Mouse (Mus musculus): ENCODE measurements around the gene Txn2. TPM values are rescaled to one million over a fixed set of nuclear protein-coding genes. Genes with fewer than 3 reads are reported as not detected.

Txn2 gene
- total and polyA plus RNA-seq, 3 experiments = 62.8 to 283 (median 211) TPM

DNA sequence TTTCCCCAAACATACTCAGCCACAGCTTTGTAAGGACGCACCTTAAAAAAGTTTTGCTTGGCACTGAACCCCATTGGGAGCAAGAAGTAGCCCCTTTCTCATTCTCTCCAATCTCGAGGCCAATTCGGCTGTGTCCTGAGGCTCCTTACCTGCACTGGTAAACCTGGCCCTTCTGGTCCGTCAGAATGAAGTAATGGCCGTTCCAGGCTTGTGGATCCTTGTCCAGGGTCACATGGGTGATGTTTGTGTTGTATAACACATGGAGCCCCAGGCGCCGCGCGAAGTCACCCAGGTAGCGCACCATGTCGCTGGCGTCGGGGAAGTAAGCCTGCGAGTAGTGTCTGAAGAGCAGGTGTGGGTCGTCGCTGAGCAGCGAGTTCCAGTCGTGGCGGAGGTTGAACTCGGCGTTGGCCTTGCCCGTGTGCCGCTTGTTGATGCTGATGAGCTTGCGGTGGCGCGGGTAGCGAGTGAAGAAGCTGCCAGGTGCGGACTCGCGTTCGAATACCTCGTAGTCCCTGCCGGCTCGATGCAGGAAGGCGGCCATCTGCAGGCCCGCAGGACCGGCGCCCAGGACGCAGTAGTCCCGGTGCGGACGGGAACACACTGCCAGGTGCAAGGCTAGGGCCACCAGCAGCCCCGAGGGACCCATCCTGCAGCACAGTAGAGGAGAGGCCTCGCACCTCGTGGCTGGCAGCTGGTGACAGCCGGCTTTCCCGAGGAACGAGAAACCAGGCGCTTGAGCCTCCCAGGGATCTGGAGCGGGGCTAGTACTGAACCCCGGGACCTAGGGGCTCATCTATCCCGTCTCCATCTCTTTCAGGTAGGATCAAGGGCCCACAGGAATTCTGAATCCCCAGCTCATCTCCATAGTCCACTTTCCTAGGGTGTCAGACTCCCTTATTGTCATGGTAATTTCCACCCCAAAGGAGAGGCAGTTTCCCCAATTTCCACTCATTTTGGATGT lies 26.9 kb upstream of the Txn2 start:
- H3K4me1 ChIP-seq (ENCODE audit: insufficient read depth, low read depth, low read length) = peaks cover 19% of the 10 kb centered on the region

DNA sequence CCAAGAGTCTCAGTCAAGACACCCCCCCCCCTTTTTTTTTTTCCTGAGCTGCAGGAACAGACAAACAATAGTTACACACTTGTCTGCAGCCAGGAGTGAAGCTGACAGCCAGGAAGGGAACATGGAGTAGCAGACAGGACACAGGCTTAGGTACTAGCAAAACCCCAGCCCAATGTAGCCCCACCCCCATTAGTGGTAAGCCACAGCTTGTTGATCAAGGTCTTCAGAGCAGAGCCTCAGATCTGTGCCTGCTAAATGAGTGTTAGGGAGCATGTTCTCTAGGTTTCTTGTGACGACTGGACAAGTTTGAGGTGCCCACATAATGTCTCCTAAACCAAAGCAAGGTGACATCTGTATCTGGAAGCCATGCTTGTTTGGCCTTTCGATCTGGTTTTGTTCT lies 25.6 kb upstream of the Txn2 start:
- DNase-seq (ENCODE audit: low spot score) = no peak

More for the DNA sequence above, 26.9 kb upstream of the Txn2 start:
- H3K36me3 ChIP-seq (replicated peaks) = peaks cover 31% of the 10 kb centered on the region
- peaks cover 4% of the 10 kb centered on the region for H3K9me3 ChIP-seq (replicated peaks)
- H3K4me3 ChIP-seq (ENCODE audit: low read depth, low read length) = no peak overlapping the region
- no peak for ATAC-seq (ENCODE audit: extremely low read depth, insufficient number of reproducible peaks, low FRiP score, poor library complexity, severe bottlenecking)
- peaks cover 39% of the 10 kb centered on the region for H3K27me3 ChIP-seq (ENCODE audit: insufficient read depth, low read length)
- no peak for DNase-seq (ENCODE audit: low spot score)
- TF ChIP-seq CTCF (IDR thresholded peaks at IDR 0.05; ENCODE audit: low read depth, low read length) (no peak), GATA1 (IDR thresholded peaks at IDR 0.05; ENCODE audit: borderline replicate concordance, low read length) (no peak), GATA2 (IDR thresholded peaks at IDR 0.05; ENCODE audit: borderline replicate concordance, low read depth, low read length) (no peak), POLR2AphosphoS5 (IDR thresholded peaks at IDR 0.05; ENCODE audit: insufficient replicate concordance, low read depth, low read length) (no peak), TAL1 (conservative IDR thresholded peaks at IDR 0.05; ENCODE audit: low read depth, low read length) (no peak)

DNA sequence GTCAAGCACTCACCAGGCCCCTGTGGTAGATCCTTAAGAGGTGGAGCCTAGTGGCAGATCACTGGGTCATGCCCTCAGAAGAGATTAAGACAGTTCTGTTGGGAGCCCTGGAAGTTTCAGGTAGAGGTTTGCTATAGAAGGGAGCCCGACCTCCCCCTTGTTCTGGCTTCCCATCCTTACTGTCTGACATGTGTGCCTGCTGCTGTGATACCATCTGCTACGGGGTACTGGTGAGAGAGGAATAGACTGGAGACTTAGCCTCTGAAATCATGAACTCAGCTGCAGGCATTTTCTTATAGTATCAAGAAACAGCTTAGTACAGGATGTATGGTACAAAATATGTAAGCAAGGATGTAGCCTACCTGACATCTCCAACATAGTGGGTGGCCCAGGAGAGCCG lies 24.1 kb upstream of the Txn2 start:
- H3K9me3 ChIP-seq (replicated peaks) = peaks cover 4% of the 10 kb centered on the region
- H3K4me1 ChIP-seq (ENCODE audit: insufficient read depth, low read depth, low read length) = peaks cover 8% of the 10 kb centered on the region
- DNase-seq (ENCODE audit: low spot score) (no peak), ATAC-seq (ENCODE audit: extremely low read depth, insufficient number of reproducible peaks, low FRiP score, poor library complexity, severe bottlenecking) (no peak)
- no peak overlapping the region for H3K4me3 ChIP-seq (ENCODE audit: low read depth, low read length)
- H3K27me3 ChIP-seq (ENCODE audit: insufficient read depth, low read length) = peaks cover 63% of the 10 kb centered on the region
- no peak for TF ChIP-seq CTCF (IDR thresholded peaks at IDR 0.05; ENCODE audit: low read depth, low read length)
- TF ChIP-seq GATA1 (IDR thresholded peaks at IDR 0.05; ENCODE audit: borderline replicate concordance, low read length) = no peak
- TF ChIP-seq POLR2AphosphoS5 (IDR thresholded peaks at IDR 0.05; ENCODE audit: insufficient replicate concordance, low read depth, low read length) = no peak
- TF ChIP-seq TAL1 (conservative IDR thresholded peaks at IDR 0.05; ENCODE audit: low read depth, low read length) = no peak
- no peak for TF ChIP-seq GATA2 (IDR thresholded peaks at IDR 0.05; ENCODE audit: borderline replicate concordance, low read depth, low read length)
- peaks cover 4% of the 10 kb centered on the region for H3K36me3 ChIP-seq (replicated peaks)

More for the DNA sequence above, 25.6 kb upstream of the Txn2 start:
- no peak overlapping the region for H3K4me3 ChIP-seq (ENCODE audit: low read depth, low read length)
- H3K9me3 ChIP-seq (replicated peaks) = peaks cover 4% of the 10 kb centered on the region
- H3K27me3 ChIP-seq (ENCODE audit: insufficient read depth, low read length) = peaks cover 51% of the 10 kb centered on the region
- TF ChIP-seq CTCF (IDR thresholded peaks at IDR 0.05; ENCODE audit: low read depth, low read length) (no peak), POLR2AphosphoS5 (IDR thresholded peaks at IDR 0.05; ENCODE audit: insufficient replicate concordance, low read depth, low read length) (no peak), TAL1 (conservative IDR thresholded peaks at IDR 0.05; ENCODE audit: low read depth, low read length) (no peak)
- no peak for ATAC-seq (ENCODE audit: extremely low read depth, insufficient number of reproducible peaks, low FRiP score, poor library complexity, severe bottlenecking)
- peaks cover 17% of the 10 kb centered on the region for H3K36me3 ChIP-seq (replicated peaks)
- H3K4me1 ChIP-seq (ENCODE audit: insufficient read depth, low read depth, low read length) = peaks cover 8% of the 10 kb centered on the region

DNA sequence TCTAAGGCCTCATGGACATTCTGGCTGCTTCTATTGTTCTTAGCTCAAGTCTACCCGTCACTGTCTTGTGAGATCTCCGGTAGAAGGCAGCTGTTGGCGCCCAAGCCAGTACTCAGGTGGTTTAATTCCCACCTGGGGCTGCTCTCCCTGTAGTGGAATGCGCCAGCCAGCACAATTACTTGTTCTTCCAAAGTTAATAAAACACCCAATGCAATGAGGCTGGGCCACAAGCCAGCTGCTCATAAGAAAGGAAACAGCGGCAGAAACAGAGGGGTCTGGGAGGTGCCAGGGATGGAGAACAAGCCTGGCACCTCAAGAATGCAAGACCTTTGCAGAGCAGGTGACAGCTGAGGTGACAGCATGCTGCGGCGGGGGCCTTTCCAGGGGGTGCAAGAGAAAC lies 20.3 kb upstream of the Txn2 start:
- Histone ChIP-seq H3K4me3 (ENCODE audit: low read depth, low read length) (no peak overlapping the region), H3K36me3 (replicated peaks) (no peaks in the 10 kb centered on the region), H3K4me1 (ENCODE audit: insufficient read depth, low read depth, low read length) (peaks cover 6% of the 10 kb centered on the region), H3K27me3 (ENCODE audit: insufficient read depth, low read length) (peaks cover 86% of the 10 kb centered on the region), H3K9me3 (replicated peaks) (no peaks in the 10 kb centered on the region)
- DNase-seq (ENCODE audit: low spot score) = no peak
- no peak for TF ChIP-seq CTCF (IDR thresholded peaks at IDR 0.05; ENCODE audit: low read depth, low read length)
- TF ChIP-seq GATA2 (IDR thresholded peaks at IDR 0.05; ENCODE audit: borderline replicate concordance, low read depth, low read length) = no peak
- no peak for TF ChIP-seq GATA1 (IDR thresholded peaks at IDR 0.05; ENCODE audit: borderline replicate concordance, low read length)
- TF ChIP-seq TAL1 (conservative IDR thresholded peaks at IDR 0.05; ENCODE audit: low read depth, low read length) = no peak
- no peak for TF ChIP-seq POLR2AphosphoS5 (IDR thresholded peaks at IDR 0.05; ENCODE audit: insufficient replicate concordance, low read depth, low read length)
- ATAC-seq (ENCODE audit: extremely low read depth, insufficient number of reproducible peaks, low FRiP score, poor library complexity, severe bottlenecking) = no peak

DNA sequence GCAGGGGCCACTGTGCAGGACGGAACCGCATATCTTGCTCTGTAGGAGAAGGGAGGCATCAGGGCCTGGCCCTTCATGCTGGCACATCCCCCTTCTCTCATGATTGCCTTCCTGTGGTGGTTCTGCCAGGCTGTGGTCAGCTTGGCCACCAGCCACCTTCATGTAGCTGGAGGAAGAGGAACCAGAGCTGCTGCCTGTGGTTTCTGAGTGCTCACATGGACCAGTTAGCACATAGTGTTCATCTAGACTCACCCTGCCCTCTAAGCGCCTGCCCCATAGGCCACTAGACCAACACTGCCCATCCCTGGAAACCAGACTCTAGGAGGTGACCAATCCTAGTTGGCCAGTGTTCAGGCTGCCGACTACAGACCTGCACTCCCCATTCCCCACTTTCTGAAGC lies 16.9 kb upstream of the Txn2 start:
- Histone ChIP-seq H3K4me3 (ENCODE audit: low read depth, low read length) (no peak overlapping the region), H3K4me1 (ENCODE audit: insufficient read depth, low read depth, low read length) (peaks cover 6% of the 10 kb centered on the region)
- no peak for TF ChIP-seq TAL1 (conservative IDR thresholded peaks at IDR 0.05; ENCODE audit: low read depth, low read length)
- no peak for TF ChIP-seq GATA2 (IDR thresholded peaks at IDR 0.05; ENCODE audit: borderline replicate concordance, low read depth, low read length)
- TF ChIP-seq CTCF (IDR thresholded peaks at IDR 0.05; ENCODE audit: low read depth, low read length) = no peak
- no peak for TF ChIP-seq GATA1 (IDR thresholded peaks at IDR 0.05; ENCODE audit: borderline replicate concordance, low read length)
- no peak for TF ChIP-seq POLR2AphosphoS5 (IDR thresholded peaks at IDR 0.05; ENCODE audit: insufficient replicate concordance, low read depth, low read length)

DNA sequence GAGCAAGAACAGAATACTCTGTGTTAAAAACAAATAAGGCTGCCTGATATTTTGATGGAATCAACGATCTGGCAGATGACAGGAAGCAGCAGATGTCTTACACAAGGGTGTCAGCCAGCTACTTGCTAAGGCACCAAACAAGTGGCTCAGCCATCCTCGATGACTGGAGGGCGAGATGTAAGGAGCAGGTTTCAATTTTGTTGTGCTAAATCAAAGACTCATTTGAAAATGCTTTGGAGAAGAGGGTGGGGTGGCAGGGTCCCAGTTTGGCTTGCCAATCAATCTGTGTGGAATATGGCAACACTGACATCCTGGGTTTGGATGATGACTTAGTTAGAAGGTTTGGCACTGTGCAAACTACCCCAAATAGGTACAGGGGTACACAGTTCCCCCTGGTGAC lies 12.8 kb upstream of the Txn2 start:
- no peak overlapping the region for H3K4me3 ChIP-seq (ENCODE audit: low read depth, low read length)
- H3K27me3 ChIP-seq (ENCODE audit: insufficient read depth, low read length) = peaks cover 68% of the 10 kb centered on the region
- no peak for ATAC-seq (ENCODE audit: extremely low read depth, insufficient number of reproducible peaks, low FRiP score, poor library complexity, severe bottlenecking)
- no peak for DNase-seq (ENCODE audit: low spot score)
- no peaks in the 10 kb centered on the region; the same call in 1 of the 2 replicates for H3K4me1 ChIP-seq (ENCODE audit: insufficient read depth, low read depth, low read length)
- TF ChIP-seq TAL1 (conservative IDR thresholded peaks at IDR 0.05; ENCODE audit: low read depth, low read length) = no peak
- no peaks in the 10 kb centered on the region for H3K36me3 ChIP-seq (replicated peaks)
- no peaks in the 10 kb centered on the region for H3K9me3 ChIP-seq (replicated peaks)

More for the DNA sequence above, 16.9 kb upstream of the Txn2 start:
- Histone ChIP-seq H3K27me3 (ENCODE audit: insufficient read depth, low read length) (peaks cover 84% of the 10 kb centered on the region), H3K36me3 (replicated peaks) (no peaks in the 10 kb centered on the region), H3K9me3 (replicated peaks) (no peaks in the 10 kb centered on the region)
- DNase-seq (ENCODE audit: low spot score) = no peak
- ATAC-seq (ENCODE audit: extremely low read depth, insufficient number of reproducible peaks, low FRiP score, poor library complexity, severe bottlenecking) = no peak
